Mouse (Mus musculus) myocyte (in vitro differentiated cells): ENCODE results near the gene Oxnad1.

ENCODE experiments used
- CEBPB ChIP-seq: IDR thresholded peaks from 2 replicates; pipeline ENCODE4 v1.6.1; 2011; ENCODE audit warnings: mild to moderate bottlenecking, moderate library complexity; ENCODE audit not compliant: poor library complexity, insufficient read depth, severe bottlenecking
- E2F4 ChIP-seq: IDR thresholded peaks from one replicate; pipeline ENCODE4 v1.6.1; 2011; ENCODE audit warnings: mild to moderate bottlenecking, control low read depth, moderate library complexity; ENCODE audit not compliant: insufficient read depth
- MAX ChIP-seq: IDR thresholded peaks from one replicate; pipeline ENCODE4 v1.6.1; 2011; ENCODE audit warnings: low read depth, mild to moderate bottlenecking, control low read depth
- MYOD1 ChIP-seq, 3 experiments: IDR thresholded peaks; one replicate each; pipeline ENCODE4 v1.6.1; 2011; ENCODE audit warnings: control low read depth in 2 of 3, low read depth in 2 of 3, mild to moderate bottlenecking in 2 of 3, moderate library complexity in 1 of 3; ENCODE audit not compliant: insufficient read length in 2 of 3, control insufficient read depth in 1 of 3
- MYOG ChIP-seq, 3 experiments: IDR thresholded peaks; one replicate each; pipeline ENCODE4 v1.6.1; 2011; ENCODE audit warnings: control low read depth in 2 of 3, low read depth in 2 of 3, mild to moderate bottlenecking in 2 of 3; ENCODE audit not compliant: insufficient read length in 2 of 3, control insufficient read depth in 1 of 3, insufficient read depth in 1 of 3
- POLR2A ChIP-seq: IDR thresholded peaks from one replicate; pipeline ENCODE4 v1.6.1; 2011; ENCODE audit warnings: low read depth, mild to moderate bottlenecking, control low read depth, moderate library complexity; ENCODE audit not compliant: insufficient read length
- POLR2AphosphoS2 ChIP-seq: IDR thresholded peaks from one replicate; pipeline ENCODE4 v1.6.1; 2011; ENCODE audit warnings: low read depth, control low read depth; ENCODE audit not compliant: insufficient read length
- SRF ChIP-seq: IDR thresholded peaks from one replicate; pipeline ENCODE4 v1.6.1; 2011; ENCODE audit warnings: low read depth; ENCODE audit not compliant: control insufficient read depth, insufficient read length
- TCF12 ChIP-seq: IDR thresholded peaks from one replicate; pipeline ENCODE4 v1.6.1; 2011; ENCODE audit warnings: mild to moderate bottlenecking, control low read depth; ENCODE audit not compliant: poor library complexity, insufficient read depth, severe bottlenecking
- TCF3 ChIP-seq: IDR thresholded peaks from one replicate; pipeline ENCODE4 v1.6.1; 2011; ENCODE audit warnings: low read depth, control low read depth; ENCODE audit not compliant: insufficient read length
- USF1 ChIP-seq: IDR thresholded peaks from one replicate; pipeline ENCODE4 v1.6.1; 2011; ENCODE audit warnings: low read depth, mild to moderate bottlenecking, control low read depth, moderate library complexity

DNA sequence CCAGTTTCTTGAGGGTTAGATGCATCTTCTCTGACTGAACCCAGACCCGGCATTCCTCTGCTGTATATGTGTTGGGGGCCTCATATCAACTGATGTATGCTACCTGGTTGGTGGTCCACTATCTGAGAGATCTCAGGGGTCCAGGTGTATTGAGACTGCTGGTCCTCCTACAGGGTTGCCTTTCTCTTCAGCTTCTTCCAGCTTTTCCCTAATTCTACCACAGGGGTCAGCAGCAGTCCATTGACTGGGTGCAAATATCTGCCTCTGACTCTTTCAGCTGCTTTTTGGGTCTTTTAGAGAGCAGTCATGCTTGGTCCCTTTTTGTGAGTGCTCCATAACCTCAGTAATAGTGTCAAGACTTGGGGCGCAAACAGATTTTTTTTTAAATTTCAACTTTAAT, 65.7 kb downstream of the Oxnad1 start:
- TF ChIP-seq POLR2A: no peak
- TF ChIP-seq MAX: no peak
- TF ChIP-seq TCF3: no peak
- TF ChIP-seq USF1: no peak
- TF ChIP-seq POLR2AphosphoS2: no peak
- no peak for TF ChIP-seq SRF
- no peak for TF ChIP-seq TCF12
- no peak for TF ChIP-seq MYOD1 (IDR thresholded peaks at IDR 0.05; ENCODE audit: control insufficient read depth in 1 of 3, insufficient read length in 2 of 3, low read depth in 2 of 3)
- no peak for TF ChIP-seq E2F4
- no peak for TF ChIP-seq MYOG (IDR thresholded peaks at IDR 0.05; ENCODE audit: control insufficient read depth in 1 of 3, insufficient read depth in 1 of 3, insufficient read length in 2 of 3, low read depth in 2 of 3)
- TF ChIP-seq CEBPB: no peak
